Mouse (Mus musculus) c-Kit-positive CD71-negative TER-119-negative erythroid progenitor cells, embryonic 14.5 days (primary cell): ENCODE data around the gene Pde4dip.

ENCODE experiments used
- DNase-seq: peaks from one replicate; pipeline ENCODE4 v3.0.0-alpha.2; 2013; ENCODE audit warnings: low read depth

Pde4dip gene

DNA sequence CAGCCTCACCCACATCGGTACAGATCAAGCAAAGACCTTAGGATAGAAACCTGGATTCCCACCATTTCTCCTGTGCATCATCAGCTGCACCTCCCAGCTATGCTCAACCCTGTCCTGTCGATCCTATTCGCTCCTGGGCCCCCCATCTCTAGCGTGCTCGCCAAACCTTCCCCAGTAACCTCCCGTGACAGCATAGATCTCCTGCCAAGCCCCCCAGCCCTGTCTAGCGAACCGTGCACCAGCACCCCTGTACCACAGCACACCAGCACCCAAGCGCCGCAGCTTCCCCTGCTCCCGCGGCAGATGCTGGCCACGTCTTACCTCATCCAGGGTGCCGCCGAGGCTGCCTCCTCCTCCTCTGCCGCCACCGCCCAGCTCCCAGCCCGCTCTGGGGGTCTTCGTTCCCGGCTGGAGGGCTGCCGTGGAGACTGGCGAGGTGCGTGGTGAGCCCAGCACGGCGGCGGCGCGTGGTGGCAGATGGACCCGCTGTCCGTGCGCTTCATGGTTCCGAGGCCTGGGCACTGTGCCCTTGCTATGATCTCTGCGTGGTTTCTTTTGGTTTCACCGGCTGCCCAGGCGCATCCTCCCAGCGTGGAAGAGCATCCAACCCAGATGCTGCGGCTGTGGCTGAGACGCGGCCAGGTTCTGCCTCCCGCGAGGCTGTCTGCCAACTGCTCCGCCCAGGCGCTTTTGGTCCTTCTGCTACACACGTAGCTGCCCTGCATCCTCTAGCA lies at the start of gene Pde4dip:
Gene Pde4dip, minus strand, starts transcription at position 540 of the 734 bp plus-strand sequence.
- no peak for DNase-seq

DNA sequence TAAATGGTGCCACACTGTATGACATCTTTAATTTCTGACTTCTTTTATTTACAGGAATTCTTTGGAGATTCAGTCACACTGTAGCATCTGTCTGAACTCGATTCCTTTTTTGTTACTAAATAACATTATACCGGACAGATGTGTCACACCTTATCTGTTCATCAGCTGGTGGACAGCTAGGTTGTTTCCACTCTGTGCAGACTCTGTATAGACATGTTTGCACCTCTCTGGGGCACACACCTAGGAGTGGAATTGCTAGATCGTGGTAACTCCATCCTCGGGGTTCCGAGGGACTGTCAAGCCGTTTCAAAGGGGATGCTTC lies 49.4 kb upstream of the Pde4dip start:
- no peak for DNase-seq

DNA sequence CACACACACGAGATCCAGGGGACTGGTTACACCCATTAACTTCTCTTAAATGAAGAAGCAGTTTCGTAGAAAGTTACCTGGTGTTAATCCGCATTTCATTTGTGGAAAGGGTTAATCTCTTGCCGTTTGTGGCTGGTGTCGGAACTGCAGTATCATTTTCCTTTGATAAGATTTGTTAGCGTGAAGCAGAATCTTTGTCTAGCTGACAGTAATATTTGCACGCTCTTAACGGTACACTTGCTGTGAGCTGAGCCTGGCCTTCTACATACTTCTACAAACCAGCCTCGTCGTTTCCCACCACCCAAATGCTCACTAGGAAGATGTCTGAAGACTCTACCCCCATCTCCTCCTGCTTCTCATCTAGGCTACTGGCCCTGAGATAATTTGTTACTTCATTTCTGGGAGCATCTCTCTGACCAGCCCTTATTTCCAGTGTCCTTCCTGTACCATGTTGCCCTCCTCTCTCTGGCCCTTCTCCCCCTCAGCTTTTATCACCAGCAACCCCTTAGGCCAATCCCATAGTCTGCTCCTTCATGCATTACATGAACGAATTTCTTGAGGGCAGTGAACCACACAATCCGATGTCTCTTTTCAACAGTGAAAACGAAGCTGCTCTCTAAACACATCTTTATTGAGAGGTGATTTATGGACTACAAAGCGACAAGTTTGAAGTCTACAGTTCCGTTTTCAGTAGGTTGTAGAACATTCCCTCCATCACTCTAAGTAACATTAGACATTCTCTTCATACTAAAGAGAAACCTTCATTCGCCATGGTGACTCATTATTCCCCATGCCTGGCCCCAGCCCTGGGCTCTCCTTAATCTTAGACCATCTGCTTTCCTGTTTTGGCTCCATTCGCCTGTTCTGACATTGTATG lies 48.8 kb upstream of the Pde4dip start:
- no peak for DNase-seq

DNA sequence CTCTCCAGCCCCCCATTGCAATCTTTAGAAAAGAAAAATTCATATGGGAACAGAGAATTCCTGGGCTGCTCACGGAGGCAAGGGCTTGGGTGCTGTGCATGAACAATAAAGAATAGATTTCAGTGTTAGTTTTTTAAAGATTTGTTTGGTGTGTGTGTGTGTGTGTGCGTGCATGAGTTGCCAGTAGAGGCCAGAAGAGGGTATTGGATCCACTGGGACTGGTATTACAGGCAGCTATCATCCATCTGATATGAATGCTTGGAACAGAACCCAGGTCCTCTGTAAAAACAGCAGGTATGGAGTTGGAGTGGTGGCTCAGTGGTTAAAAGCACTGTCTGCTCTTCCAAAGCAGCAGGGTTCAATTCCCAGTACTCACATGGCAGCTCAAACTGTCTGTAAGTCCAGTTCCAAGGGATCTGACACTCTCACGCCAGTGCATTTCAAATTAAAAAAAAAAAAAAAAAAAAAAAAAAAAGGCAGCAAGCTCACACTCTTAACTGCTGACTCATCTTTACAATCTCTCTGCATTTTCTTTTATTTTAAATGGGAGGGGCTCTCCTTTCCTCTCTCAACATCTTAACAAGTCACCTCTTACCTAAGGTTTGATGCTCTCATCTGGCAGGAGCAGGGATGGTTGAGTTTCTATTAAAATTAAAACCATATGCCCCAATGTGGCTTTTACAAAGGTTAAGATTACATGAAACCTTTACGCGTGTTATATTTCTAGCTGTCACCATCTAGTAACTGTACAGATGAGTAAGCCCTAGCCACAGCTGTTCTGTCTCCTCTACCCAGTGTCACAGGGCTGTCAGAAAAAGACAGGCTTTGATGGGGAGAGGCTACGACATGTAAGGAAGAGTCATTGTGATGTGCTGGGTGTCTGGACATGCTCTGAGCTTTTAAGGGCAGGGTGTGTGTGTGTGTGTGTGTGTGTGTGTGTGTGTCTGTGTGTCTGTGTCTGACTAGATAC lies 46.1 kb upstream of the Pde4dip start:
- DNase-seq, result no peak

DNA sequence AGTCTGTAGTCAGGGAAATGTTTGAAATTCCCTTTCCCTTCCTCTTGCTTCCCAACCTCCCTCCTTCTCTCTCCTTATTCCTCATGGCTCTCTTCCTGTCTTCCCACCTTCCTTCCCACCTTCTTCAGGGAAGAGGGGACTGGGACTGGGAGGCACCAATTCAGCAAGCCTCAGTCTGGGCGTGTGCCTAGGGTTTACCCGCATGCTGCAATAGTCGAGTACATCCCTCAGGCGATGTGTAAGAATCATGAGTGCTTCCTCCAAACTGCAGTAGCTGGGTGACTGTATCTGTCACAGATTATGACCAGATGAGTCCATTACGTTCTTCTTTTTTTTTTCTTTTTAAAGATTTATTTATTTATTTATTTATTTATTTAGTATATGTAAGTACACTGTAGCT lies 45.3 kb upstream of the Pde4dip start:
- DNase-seq, result no peak

DNA sequence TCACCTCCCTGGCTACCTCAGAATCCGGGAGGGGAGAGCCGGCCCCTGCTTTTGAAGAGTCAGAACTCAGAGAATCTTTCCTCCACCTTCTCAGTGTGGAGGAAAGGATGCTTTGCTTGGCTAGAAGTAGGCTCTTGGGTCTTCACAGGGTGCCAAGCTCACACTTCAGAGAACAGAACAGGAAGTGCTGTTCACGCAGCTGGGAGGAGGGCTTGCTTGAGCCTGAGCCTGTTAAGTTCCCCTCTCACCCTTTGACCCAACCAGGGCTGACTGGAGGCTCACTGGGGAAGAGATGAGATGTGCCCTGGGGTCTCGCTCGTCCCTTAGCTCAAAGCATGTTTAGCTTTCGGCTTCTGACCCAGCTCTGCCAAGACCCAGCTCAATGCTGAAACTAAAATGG lies 44.7 kb upstream of the Pde4dip start:
- DNase-seq, result no peak

DNA sequence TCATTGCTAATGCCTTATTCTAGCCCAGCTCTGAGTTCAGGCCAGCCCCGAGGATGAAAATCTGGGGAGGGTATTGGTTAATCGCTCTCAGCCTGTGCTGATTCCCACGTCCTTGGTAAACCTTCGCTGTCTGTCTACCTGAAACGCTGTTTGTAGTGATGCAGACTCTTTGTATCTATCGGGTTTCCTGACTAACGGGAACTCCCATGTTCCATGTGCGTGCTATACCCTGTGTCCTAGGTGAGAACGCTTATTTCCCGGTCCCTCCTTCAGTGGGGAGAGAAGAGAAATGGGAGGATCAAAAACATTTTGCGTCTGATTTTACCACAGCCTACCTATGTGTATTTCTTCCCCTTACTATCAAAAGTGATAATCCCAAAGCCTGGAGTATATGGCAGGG lies 44.3 kb upstream of the Pde4dip start:
- DNase-seq, result no peak

DNA sequence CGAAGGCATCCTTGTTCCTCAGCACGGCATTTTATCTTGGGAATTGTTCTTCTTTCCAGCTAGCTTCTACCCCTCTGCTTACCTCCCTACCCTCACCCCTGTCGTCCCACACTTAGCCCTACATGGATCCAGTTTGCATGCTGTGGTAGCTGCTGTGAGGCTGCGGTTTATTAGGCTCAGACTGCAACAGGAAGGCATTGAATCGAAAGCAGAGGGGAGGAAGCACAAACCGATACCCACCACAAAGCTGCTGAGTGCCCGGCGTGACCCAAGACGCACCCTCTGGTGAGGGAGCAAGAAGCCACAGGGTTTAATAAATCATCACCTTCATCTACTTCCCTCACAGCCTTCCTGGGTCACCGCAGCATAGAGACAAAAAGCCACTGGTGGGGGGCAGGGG lies 43.6 kb upstream of the Pde4dip start:
- no peak for DNase-seq

DNA sequence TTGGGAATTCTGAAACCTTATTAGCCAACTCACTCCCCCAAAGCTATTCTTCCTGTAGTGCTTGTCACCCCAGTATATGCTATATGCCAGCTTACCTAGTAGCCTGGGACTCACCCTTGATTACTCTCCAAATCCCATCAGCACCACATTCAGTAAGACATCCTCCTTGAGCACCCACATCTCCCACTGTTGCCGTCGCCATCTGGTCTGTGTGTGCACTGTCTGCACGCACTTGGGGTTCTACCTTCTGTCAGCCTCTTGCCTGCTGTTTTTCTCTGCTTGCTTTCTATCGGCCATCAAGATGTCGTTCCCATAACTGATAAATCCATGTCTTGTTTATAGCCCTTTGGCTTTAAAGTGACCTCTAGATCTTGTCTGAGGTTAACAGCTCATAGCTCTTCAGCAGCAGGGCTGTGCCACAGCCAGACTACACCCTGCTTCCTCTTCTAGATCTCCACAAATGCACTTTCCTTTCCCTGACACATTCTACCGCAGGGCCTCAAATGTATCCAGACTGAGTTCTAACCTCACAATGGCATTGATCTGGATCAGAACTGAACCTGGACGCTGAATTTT lies 42.9 kb upstream of the Pde4dip start:
- no peak for DNase-seq

DNA sequence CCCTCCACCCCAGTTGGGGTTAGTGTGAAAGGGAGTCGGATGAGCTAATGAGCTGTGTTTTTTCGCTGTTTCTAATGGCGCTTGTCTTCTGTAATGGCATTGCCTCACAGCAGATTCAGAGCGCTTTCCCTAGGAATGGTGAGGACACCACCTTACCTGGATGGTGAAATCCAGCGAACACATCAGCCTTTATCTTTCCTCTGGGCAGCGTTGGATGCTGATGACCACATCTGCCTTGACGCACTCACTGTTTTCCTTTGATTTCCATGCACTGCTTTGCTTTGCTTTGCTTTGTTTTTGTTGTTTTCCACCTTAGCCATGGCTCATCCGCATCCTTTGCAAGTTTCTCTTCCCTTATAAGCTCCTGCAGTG lies 42.3 kb upstream of the Pde4dip start:
- no peak for DNase-seq

DNA sequence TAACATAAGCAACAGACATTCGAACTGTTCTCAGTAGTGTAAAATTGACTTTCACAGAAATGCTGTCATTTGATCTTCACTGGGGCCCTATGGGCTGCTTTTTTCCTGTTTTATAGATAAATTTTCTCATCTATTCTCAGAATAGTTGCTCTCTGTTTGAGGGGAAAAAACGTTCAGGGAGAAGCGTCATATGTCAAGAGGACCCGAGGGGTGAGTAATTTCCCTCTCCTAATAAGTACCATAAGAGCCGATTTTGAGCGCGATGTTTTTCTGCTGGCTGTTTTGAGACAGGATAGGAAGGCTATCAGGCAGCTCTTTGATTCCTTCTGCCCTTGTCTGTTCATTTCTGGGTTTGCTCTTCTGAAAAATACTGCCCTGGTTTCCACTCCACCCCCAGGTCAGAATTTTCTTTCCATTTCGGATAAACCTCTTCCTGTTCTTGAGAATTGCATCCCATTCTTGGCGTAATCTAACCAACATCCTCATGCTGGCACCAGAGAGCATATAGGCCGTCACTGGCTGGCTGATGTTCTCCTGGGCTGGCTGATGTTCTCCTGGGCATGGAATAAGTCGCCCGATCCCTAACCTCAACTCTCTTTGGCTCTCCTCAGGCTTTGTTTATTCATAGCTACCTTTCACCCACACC lies 41.8 kb upstream of the Pde4dip start:
- no peak for DNase-seq

DNA sequence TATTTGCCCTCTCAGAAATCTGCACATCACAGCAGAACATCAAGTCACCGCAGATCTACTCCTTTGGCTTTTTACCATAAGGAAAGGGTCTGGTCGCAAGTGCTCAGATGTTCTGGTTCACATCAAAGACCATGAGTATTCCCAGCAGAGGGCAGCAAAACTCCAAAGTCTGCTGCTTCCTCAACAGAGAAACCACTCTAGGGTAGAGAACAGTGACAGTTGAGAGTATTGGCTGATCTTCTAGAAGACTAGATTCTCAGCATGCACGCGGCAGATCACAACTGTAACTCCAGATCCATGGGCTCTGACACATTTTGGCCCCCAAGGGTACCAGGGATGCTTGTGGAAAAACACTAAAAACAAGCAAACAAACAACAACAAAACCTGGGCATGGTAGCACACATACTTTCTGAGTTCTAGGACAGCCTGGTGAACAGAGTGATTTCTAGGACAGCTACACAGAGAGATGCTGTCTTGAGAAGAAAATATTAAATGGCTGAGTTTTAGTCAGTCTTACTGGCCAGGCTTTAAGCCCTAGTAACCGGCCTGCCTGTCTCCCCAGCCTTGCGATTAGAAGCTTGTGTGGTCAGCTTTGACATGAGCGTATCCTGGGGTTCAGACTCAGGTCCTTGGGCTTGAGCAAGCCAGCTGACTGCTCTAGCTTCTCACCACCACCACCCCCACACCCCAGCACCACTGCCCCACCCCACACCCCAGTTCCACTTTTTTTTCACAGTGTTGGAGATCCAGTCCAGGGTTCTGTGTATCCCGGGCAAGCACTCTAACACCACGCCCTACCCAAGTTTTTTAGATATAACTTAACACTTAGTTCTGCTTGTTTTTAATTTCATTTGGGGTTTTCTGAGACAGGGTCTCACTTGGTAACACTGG lies 40.7 kb upstream of the Pde4dip start:
- peak; percentile 88 for DNase-seq

DNA sequence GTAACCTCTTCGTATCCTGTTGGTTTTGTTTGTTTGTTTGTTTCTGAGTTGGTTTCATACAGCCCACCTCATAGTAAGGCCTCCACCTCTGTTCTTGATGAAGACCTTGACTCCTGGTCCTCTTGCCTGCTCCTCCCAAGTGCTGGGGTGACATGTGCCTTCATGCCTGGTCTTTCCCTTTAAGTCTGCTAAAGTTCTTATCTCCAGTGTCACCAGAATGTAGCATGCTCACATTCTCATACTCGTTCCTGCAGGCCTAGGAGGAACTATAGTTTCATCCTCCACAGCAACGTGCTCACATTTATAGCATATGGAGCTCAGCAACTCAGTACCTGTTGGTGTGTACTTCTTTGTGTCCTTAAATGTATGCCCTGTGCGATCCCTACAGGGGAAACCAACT lies 38.8 kb upstream of the Pde4dip start:
- no peak for DNase-seq

DNA sequence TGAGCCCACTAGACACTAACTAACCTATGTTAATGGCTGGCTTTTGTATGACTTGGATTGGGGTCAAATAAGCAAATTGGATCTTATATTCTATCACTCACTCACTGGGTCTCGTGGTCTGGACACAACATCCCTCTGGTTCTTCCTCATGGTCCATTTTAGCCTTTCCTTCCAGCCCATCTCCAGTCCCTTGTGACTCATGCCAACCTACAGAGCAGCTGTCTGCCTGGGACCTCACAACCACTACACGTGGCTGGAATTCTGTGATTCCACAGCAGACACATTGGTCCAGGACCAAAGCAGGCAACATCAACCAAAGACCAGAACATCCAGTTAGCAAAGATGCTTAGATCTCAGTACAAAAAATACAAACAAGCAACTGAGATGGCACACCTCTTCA lies 36.7 kb upstream of the Pde4dip start:
- no peak for DNase-seq

DNA sequence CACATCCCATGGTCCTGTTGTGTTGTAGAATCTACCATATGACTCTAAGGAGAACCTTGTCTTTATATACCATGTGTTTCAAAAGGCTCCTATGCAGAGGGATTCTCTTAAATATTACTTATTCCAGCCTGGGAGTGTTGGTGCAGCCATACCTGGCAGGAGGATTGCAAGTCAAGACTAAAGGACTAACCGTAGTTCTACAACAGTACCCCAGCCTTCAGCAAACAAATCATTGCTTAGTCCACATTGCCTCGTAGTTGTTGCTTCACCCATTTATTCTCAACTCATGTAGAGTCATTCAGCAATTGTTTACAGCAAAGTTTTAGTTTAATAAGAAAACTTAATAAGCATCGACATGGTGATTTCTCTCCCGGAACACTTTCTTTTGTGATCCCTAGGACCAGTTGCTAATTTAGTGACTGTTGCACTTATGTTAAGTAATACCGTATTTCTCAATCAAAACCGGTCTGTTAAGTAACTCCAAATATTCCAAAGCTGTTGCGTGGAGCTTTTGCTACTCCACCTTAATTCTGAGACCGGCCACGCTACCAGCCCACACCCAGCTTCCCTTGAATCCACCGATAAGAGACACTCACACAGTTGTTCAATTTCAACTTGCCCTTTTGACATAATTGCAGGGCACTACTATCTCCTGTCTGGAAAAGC lies 30.5 kb upstream of the Pde4dip start:
- no peak for DNase-seq

DNA sequence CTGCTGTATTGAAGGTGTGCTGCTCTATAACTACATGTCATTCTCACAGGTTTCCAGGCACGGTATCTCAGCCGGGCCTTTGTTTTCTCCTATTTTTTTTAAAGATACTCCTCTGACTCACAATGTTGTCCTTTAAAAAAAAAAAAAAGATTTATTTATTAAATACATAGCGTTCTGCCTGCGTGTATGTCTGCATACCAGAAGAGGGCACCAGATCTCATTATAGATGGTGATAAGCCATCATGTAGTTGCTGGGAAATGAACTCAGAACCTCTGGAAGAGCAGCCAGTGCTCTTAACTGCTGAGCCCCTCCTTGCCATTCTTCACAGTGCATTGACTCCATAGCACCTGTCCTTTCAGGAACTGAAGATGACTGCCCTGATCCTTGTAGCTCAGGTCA lies 26.6 kb upstream of the Pde4dip start:
- no peak for DNase-seq

DNA sequence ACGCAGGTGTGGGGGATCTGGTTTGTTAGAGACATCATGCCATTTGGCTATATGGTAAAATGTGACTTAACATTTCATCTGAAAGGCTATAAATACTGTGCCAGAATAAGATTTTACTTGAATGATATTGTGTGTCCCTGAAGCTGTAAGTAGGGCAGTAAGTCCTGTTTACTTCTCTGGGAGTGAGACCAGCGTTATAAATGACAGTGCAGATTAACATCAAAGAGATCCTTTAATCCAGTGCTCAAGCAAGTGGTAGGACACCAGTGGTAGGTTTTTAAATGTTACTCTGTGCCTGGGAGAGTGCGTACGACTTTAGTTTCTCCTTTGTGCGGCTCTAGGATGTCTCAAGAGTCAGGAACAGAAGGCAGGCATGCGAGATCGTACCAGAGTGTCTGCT lies 22.6 kb upstream of the Pde4dip start:
- no peak for DNase-seq

DNA sequence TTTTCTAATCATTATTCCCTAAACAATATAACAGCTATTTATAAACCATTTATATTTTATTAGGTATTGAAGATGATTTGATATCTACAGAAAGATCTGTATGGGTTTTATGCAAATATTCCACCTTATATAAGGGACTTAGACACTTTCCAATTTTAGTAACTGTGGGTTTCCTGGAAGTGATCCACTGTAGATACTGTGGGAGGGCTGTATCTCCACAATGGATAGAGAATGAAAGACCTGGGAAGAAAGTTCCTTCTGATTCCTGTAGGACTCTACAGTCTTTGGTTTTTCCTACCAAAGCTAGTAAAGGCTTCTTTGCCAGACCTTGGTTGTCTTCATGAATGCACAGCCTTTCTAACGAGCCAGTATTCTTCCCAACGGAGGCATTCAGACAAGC lies 21.2 kb upstream of the Pde4dip start:
- DNase-seq, result no peak

DNA sequence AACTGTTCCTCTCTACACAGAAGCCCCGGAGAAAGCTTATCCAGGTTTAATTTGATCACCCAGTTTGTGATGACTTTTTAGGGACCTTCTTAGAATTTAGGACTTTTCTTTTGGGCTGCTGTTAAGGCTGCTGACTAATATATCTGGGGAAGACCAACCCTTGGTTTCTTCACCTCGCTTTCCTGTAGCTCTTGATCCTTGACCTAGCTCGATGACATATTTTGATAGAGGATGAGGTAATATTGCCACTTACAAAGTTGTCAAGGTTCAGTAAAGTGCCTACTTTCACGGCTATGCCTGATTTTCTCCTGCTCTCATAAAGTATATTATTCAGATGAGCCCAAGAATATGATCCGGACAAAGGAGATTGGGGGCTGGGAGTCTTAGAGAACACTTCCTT lies 13.1 kb upstream of the Pde4dip start:
- DNase-seq, result no peak
